Mouse (Mus musculus) bone marrow macrophage, adult 2 months (primary cell): ENCODE measurements at regions not wholly inside any gene's neighbourhood (a gene's known extent, or its start where the extent isn't known, plus 50 kb on each side); places are given as distances from the start of the nearest gene placed in this dataset.
"Not testable (repeated sequence)": the region's sequence is repeated elsewhere in the genome, so short reads cannot be mapped to it uniquely, and the experiment has no call there.

Source experiments
- H3K27ac ChIP-seq: 2 replicates; pipeline ENCODE4 v1.5.1; 2012; ENCODE audit warnings: low read depth, low read length; ENCODE audit not compliant: insufficient read depth
- H3K4me1 ChIP-seq: 2 replicates; pipeline ENCODE4 v1.6.1; 2012; ENCODE audit warnings: low read length; ENCODE audit not compliant: control insufficient read depth, insufficient read depth
- H3K4me3 ChIP-seq: 2 replicates; pipeline ENCODE4 v1.5.1; 2012; ENCODE audit warnings: mild to moderate bottlenecking, low read length, moderate library complexity; ENCODE audit not compliant: insufficient read depth
- CTCF ChIP-seq: IDR thresholded peaks from 2 replicates; pipeline ENCODE4 v1.5.1; 2012; ENCODE audit warnings: low read depth, mild to moderate bottlenecking, low read length, moderate library complexity
- POLR2A ChIP-seq: IDR thresholded peaks from 2 replicates; pipeline ENCODE4 v1.6.1; 2012; ENCODE audit warnings: mild to moderate bottlenecking, low read depth, low read length, borderline replicate concordance

DNA sequence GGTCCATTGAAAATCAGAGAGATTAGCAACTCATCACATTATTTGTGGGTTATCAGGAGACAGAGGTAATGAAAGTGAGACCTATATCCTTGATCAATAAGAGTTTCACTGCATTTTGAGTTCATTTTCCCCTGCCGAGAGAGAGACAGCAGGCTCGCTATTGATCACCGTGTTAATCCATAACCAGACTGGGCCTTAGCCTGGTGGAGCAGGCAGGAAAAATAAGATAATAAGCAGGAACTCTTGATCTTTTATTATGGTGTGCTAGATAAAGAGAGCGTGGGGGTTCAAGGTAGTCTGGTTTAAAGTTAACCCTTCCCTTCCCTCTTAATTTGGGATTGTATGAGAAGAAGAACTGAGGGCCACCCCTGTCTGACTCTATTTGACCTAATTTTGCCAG lies 113.3 kb downstream of the Nr2f2 start:
- H3K4me1 ChIP-seq, result no peaks in the 10 kb centered on the region
- no peak overlapping the region for H3K4me3 ChIP-seq
- TF ChIP-seq CTCF (no peak), POLR2A (no peak)
- H3K27ac ChIP-seq, result no peak overlapping the region

DNA sequence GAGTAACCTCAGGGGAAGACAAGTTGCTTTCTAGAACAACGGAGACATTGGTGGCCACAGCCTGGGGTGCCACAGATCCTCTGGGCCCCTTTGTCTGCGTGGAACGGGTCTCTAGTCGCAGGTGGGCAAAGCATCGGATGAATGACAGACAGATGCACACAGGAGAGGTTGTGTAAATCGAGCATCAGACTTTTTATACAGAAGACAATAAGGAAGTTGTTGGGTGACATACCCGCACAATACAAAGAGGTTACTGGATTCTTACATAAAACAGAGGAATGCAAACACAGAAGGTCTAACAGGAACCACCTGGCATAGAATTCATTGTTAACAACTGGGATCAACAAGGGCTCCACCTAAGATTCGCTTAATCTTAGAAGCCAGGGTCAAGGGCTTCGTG lies 127.5 kb downstream of the Nr2f2 start:
- not testable (repeated sequence) for H3K27ac ChIP-seq, H3K4me1 ChIP-seq, H3K4me3 ChIP-seq

DNA sequence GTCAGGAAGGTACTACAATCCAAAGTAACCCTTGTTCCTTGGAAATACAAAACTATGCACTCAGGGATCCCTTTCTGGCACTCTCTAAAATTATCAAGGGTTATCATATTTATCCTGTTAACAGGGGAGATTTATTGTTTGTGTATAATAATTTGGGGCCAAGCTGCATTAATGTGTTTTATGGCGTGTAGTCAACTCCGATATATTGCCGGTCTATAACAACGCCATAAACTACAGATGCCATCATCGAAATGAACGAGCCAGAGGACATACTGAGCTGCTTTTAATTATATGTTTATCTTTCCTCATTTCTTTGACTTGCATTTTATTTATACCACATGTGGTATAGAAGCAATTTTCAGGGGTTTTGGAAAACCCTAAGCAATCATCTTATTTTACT lies 147.2 kb downstream of the Nr2f2 start:
- Histone ChIP-seq H3K4me1 (no peaks in the 10 kb centered on the region), H3K27ac (no peak overlapping the region)

DNA sequence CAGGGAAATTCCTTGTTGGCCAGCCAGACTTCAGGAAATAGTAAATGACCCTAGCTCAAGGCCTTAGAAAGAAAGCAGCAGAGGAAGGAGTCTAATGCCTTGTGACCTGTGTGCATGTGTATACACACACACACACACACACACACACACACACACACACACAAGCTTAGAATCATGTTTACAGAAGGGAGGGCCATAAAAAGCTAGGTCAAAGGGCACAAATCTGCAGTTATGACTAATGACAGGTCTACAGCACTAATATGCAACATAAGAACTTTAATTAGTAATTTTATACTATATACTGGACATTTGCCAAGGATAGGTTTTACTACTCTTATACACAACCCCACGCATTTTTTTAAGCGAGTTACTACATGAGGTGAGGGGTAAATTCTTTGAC lies 149.4 kb downstream of the Nr2f2 start:
- no peak for TF ChIP-seq POLR2A
- TF ChIP-seq CTCF, result no peak
- Histone ChIP-seq H3K4me1 (no peaks in the 10 kb centered on the region), H3K27ac (no peak overlapping the region), H3K4me3 (no peak overlapping the region)

More for the DNA sequence above, 147.2 kb downstream of the Nr2f2 start:
- TF ChIP-seq POLR2A, result no peak
- no peak for TF ChIP-seq CTCF
- no peak overlapping the region for H3K4me3 ChIP-seq

DNA sequence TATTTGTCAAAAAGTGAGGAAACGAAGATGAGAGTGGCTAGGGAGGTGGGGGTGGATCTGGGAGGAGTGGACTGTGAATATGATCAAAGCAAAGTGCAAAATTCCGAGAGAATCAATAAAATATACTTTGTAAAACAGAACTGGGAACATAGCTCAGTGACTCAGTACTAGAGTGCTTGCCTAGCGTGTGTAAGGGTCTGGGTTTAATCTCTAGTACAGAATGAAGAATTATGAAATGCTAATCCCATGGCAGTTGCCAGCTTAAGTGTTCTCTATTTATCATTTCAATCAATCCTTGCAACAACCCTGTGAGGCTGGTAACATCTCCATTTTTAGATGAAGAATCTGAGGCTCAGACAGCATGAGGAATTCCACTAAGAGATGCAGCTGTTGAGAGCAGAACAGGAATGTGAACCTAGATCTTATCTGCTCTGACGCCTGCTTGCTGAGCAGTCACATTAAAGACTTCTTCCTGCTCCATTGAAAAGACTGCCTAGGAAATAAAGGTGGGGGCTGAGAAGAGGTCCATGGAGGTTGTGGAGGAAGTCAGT lies 152.5 kb downstream of the Nr2f2 start:
- H3K27ac ChIP-seq, result no peak overlapping the region
- no peak for TF ChIP-seq POLR2A
- no peak for TF ChIP-seq CTCF
- no peak overlapping the region for H3K4me3 ChIP-seq
- no peaks in the 10 kb centered on the region for H3K4me1 ChIP-seq

DNA sequence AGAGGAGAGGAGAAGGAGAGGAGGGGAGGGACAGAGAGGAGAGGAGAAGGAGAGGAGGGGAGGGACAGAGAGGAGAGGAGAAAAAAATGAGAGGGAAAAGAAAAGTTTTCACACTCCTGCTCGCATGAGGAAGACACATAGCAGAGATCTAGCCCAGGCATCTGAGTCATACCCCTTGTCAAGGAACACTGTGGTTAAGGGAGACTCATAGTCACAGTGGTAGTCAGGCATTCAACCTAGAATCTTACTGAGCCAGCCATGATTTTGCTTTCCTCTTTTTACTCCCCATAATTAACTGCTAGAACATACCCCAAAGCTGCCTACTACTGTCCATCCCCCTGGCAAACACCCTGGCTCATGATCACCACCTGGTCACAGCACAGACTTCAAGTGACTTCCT lies 160.6 kb downstream of the Nr2f2 start:
- Histone ChIP-seq H3K4me1 (no peaks in the 10 kb centered on the region), H3K4me3 (no peak overlapping the region), H3K27ac (no peak overlapping the region)
- TF ChIP-seq POLR2A (no peak), CTCF (no peak)

DNA sequence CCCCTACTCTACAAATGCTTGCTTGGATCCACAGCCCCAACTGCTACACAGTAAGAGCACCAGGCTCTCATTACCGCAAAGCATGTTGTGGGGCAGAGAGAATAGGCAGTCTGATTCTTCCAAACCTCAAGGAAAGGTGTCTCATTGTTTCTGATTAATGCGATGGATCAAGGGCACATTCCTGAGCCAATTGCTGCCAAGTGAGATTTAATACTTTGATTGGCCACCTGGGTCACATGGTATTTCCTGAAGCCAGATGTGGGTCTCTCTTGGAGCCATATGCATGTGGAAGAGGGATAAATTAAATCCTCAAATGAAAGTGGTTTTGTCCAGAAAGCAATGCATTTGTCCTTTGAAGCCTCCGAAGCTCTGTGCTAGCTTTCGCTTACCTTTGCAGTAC lies 166.3 kb downstream of the Nr2f2 start:
- H3K4me3 ChIP-seq, result no peak overlapping the region
- TF ChIP-seq CTCF, result no peak
- TF ChIP-seq POLR2A, result no peak
- no peak overlapping the region for H3K27ac ChIP-seq
- H3K4me1 ChIP-seq, result no peaks in the 10 kb centered on the region

DNA sequence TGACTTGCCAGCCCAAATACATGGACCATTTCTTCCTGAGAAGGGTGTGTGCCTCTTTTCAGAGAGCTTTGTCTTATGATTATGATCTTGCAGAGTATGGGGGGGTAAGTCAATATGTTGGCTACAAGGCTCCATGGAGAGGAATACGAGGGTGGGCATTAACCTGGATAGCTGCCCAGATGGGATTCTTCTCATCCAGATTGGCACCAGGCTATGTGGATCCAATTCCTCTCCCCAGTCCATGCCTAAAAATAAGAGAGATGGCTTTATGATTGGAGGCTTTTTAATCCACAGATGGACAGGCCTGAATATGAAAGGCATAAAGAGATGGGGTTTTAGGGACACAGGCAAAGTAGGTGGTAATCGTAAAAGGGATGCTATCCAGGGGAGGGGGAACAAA lies 187.6 kb downstream of the Nr2f2 start:
- H3K4me3 ChIP-seq, result no peak overlapping the region
- H3K4me1 ChIP-seq, result no peaks in the 10 kb centered on the region
- TF ChIP-seq POLR2A, result no peak
- TF ChIP-seq CTCF, result no peak
- no peak overlapping the region for H3K27ac ChIP-seq

DNA sequence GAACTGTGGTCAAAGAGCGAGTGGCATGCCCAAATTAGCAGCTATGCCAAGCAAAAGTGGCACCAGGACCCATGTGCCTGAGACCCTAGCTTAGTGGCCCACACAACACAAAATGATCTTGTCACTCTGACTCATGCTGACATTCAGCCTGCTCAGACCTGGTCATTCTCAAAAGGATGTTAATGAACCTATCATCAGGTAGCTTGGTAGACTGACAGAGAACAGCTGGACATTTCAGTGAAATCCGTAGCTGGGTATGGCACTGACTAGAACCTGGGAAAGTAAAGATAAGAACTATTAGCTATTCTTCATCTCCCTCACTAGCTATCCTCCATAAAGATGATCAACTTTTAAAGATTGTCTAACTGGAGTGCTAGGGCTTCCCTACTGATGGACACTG lies 188.5 kb downstream of the Nr2f2 start:
- no peak overlapping the region for H3K4me3 ChIP-seq
- no peaks in the 10 kb centered on the region for H3K4me1 ChIP-seq
- no peak overlapping the region for H3K27ac ChIP-seq
- TF ChIP-seq POLR2A, result no peak
- TF ChIP-seq CTCF, result no peak

DNA sequence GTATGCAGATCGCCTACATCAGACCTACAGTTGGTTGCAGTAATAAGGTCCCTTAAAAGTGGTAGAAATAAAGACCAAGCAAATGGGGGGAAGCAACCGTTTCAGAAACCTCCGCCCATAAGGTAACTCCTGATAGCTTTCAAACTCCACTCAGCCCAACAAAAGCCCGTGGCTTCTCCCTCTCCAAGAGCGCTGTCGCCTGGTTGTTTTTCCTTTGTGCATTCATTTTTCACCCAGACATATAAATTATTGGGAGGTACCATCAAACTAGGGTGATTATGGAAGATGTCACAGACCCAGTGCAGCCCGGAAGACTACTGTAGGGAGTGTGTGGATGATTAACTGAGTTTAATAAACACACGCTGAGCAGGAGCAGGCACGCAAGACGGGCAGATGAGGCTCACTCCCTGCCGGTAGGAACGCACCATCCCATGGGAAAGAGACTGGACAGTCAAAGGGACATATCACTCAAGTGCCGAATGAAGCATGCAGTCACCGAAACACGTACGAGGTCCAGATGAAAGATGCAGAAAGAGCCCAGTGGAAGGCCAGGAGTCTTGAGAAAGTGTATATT lies 189.8 kb downstream of the Nr2f2 start:
- Histone ChIP-seq H3K27ac (no peak overlapping the region), H3K4me1 (no peaks in the 10 kb centered on the region), H3K4me3 (no peak overlapping the region)
- TF ChIP-seq POLR2A (no peak), CTCF (no peak)

DNA sequence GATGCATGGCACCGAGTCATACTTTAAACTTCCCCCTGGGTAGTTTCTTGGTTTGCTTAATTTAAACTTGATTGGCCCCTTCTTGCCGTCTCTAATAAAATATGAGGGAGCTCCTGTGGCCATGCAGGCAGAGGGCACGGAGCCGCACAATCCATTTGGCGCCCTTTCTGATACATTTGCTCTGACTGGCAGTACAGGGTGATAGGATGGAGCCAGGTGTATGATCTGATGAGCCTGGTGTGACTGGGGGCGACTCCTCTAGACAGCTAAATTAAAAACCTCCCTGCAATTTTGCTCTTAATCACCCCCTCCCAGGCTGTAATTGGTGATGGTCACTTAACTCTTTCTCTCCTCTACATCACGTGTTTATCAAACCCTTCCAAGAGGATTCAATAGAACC lies 190.4 kb downstream of the Nr2f2 start:
- Histone ChIP-seq H3K27ac (no peak overlapping the region), H3K4me1 (no peaks in the 10 kb centered on the region), H3K4me3 (no peak overlapping the region)
- no peak for TF ChIP-seq CTCF
- TF ChIP-seq POLR2A, result no peak
